Mouse (Mus musculus): ENCODE data around the gene Ppil3.

- TF ChIP-seq CTCF (IDR thresholded peaks at IDR 0.05; ENCODE audit: low read depth, low read length) (no peak), POLR2A (IDR thresholded peaks at IDR 0.05; ENCODE audit: insufficient read depth, low read length) (no peak), EP300 (IDR thresholded peaks at IDR 0.05; ENCODE audit: insufficient read depth, low read depth, low read length) (no peak)
Measured at GRCm38 (mm10) chr1:58415442-58415841, 29.8 kb downstream of the Ppil3 start.

Measured in ES-Bruce4 (cell line).